Mouse (Mus musculus): ENCODE results near the gene Adamtsl3. TPM values are rescaled to one million over a fixed set of nuclear protein-coding genes. Genes with fewer than 3 reads are reported as not detected.

The Adamtsl3 gene
- not detected for total RNA-seq (2023)

DNA sequence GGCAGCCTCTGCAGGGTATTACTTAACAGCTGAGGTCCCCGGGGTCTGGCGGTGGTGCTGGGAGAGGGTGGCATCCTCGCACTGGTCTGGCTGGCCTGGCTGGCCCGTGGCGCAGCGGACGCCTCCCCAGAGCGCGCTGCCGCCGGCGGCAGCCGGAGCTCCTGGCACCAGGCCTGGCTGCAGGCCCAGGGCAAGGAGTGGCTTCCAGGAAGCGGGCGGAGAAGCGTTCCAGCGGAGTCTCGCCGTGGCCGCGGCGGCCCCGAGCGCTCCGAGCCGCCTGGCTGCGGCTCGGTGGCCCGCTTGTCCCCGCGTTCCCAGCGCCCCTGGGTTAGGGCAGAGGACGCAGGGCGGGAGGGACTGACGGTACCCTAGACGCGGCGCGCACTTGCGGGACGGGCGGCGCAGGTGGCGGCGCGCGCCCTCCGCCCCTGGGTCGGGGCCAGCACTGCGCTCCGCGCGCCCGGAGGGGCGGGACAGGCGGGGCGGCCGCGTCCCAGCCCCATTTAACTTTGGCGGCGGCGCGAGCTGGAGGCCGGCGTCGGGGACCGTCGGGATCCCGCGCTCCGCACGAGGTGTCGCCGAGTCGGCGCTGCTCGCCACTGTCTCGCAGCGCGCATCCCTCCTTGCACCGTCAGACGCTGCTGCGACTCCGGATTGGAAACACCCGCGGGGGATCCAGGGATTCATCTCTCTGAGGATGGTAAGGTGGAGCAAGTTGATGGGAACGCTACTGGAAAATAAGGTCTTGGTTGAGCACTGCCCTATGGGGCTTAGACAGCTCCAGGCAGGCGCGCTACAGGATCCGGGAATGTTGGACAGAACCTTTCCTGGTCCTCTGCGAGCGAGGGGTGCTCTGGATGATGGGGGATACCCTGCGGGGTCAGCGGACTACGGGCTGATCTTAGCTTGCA, at the start of gene Adamtsl3:
TSS of gene Adamtsl3 (plus strand) at position 484 of the 911 bp plus-strand sequence.

DNA sequence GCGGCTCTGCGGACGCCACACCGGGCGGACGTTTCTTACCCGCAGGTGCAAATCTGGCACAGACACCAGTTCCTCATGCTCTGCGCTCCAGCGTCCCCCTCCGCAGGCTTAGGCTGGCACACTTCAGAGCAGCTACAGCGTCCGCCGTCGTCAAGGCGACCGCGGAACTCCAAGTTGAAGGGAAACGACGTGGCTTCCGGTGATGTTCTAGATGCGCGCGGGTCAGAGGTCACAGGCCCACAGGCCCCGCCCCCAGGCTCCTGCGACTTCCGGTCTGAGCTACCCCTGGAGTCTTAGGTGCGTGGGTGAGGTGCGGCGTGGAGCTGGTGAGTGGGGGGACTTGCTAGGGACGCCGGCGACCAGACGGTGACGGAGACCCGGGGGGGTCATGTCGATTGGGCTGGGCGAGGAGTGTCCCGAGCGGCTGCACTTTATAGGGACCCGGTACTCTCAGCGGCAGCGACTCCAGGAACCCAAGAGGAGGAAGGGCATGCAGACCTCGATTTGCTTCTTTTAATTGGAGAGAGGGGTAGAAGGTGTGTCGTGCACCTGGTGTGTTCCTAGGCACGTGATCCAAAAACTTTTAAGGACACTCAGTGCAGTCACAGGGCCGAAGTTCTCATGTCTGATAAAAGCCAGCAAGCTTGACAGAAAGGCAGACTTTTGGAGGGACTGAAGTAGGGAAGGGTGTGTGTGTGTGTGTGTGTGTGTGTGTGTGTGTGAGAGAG, 313.0 kb downstream of the Adamtsl3 start, which contains the start of the genes Saxo2 and Efl1:
TSS of gene Saxo2 (minus strand) at position 176 of the 728 bp plus-strand sequence.
TSS of gene Efl1 (plus strand) at position 262 of the 728 bp plus-strand sequence.

Other genes starting within 250 kb of the Adamtsl3 start
- not detected for gene Sh3gl3, start 161.9 kb upstream of the Adamtsl3 start, total RNA-seq (2023)